Mouse (Mus musculus) liver, adult 2 months (tissue): ENCODE measurements around the gene Auts2.

ENCODE experiments used
- CTCF ChIP-seq: fragments of 200-500 bp; IDR thresholded peaks from 2 replicates; pipeline ENCODE4 v1.5.1; 2011; ENCODE audit warnings: low read depth, low read length, control low read depth
- POLR2A ChIP-seq: fragments of 200-500 bp; IDR thresholded peaks from 2 replicates; pipeline ENCODE4 v1.6.1; 2011; ENCODE audit warnings: low read length, control low read depth; ENCODE audit not compliant: insufficient read depth; ENCODE audit errors: extremely low read depth

GRCm38 (mm10) chr5:131769273-131769672 lies 773.9 kb downstream of the Auts2 start:
- TF ChIP-seq POLR2A (no peak), CTCF (no peak)
